Mouse (Mus musculus) hindbrain, embryonic 11.5 days (tissue): ENCODE measurements around the gene Dpf2. TPM values are rescaled to one million over a fixed set of nuclear protein-coding genes. Genes with fewer than 3 reads are reported as not detected.

Experiments
- ATAC-seq: fragments of 200-750 bp; cut with Nextera tagmentation; 2 replicates; pipeline ENCODE4 v1.8.0; 2017; ENCODE audit warnings: mild to moderate bottlenecking, moderate TSS enrichment, moderate library complexity; ENCODE audit not compliant: low FRiP score
- DNase-seq: peaks from one replicate; pipeline ENCODE4 v3.0.0-alpha.2; 2015; ENCODE audit warnings: low spot score
- H3K27ac ChIP-seq: fragments of 300-500 bp; sonication (generic); 2 replicates; pipeline ENCODE4 v1.5.1; 2014; ENCODE audit warnings: mild to moderate bottlenecking, low read depth, low read length
- H3K27me3 ChIP-seq: fragments of 300-500 bp; sonication (generic); 2 replicates; pipeline ENCODE4 v1.6.1; 2014; ENCODE audit warnings: mild to moderate bottlenecking, low read length, moderate library complexity, mixed read lengths; ENCODE audit not compliant: control insufficient read depth, insufficient read depth
- H3K36me3 ChIP-seq: fragments of 300-500 bp; sonication (generic); 2 replicates; pipeline ENCODE4 v1.6.1; 2014; ENCODE audit warnings: mild to moderate bottlenecking, low read length, moderate library complexity, mixed read lengths; ENCODE audit not compliant: control insufficient read depth, insufficient read depth
- H3K4me1 ChIP-seq: fragments of 300-500 bp; sonication (generic); replicated peaks from 2 replicates; pipeline ENCODE4 v1.6.1; 2014; ENCODE audit warnings: low read length, mixed read lengths; ENCODE audit not compliant: control insufficient read depth, insufficient read depth
- H3K4me2 ChIP-seq: fragments of 300-500 bp; sonication (generic); replicated peaks from 2 replicates; pipeline ENCODE4 v1.6.1; 2014; ENCODE audit warnings: mild to moderate bottlenecking, low read depth, low read length
- H3K4me3 ChIP-seq: fragments of 300-500 bp; sonication (generic); 2 replicates; pipeline ENCODE4 v1.5.1; 2014; ENCODE audit warnings: low read depth, low read length
- H3K9ac ChIP-seq: fragments of 300-500 bp; sonication (generic); 2 replicates; pipeline ENCODE4 v1.6.1; 2014; ENCODE audit warnings: low read depth, low read length
- H3K9me3 ChIP-seq: fragments of 300-500 bp; sonication (generic); 2 replicates; pipeline ENCODE4 v1.6.1; 2016; ENCODE audit warnings: low read length; ENCODE audit not compliant: control insufficient read depth
- WGBS: fragments of 180-500 bp; shearing (Covaris S2); extraction: QIAGEN DNeasy Blood & Tissue Kit; methylation state at CpG from one replicate; pipeline ENCODE4 v1.1.7; 2014; 5-methylcytosine and 5-hydroxymethylcytosine counted together
- polyA plus RNA-seq: library from polyadenylated mRNA; unstranded; fragments of >200 nt; fragmentation: Nextera tagmentation; extraction: Ambion mirVana; gene quantifications from 2 replicates; pipeline ENCODE4 v1.2.1, GENCODE M21; 2014

Dpf2 gene
- polyA plus RNA-seq, result 154 and 171 TPM in 2 replicates

DNA sequence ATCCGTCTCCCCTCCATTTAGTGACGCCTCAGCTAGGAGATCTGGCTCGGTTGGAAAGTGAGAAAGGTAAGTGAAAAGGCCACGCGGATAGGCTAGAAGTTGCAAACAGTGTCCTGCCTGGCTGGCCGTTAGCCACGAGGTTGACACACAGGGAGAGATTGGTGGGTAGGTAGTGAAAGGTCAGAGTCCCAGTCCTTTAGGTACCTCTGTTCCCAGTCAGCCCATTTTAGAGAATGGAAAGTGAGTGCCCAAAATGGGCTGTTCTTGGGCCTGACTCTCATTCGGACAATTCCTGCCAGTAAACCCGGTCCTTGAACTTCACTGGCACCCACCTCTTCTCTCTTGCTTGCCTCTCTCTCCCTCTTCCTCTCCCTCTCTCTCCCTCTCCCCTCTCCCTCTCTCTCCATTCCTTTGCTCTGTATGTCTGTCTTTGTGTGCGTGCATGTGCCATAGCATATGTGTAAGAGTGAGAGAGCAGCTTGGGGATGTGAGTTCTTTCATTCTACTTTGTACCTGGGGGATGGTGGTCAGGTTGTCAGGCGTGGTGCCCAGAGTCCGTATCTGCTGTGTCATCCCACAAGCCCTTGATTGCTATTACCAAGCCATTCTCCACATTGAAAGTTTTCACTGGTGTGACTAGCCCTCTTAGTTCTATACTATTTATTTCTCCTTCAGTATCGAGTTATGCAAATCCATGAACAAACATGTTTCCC lies at the start of gene Dpf2:
Gene Dpf2 (minus strand): TSS at position 4 of the 713 bp plus-strand sequence.
- Histone ChIP-seq H3K27ac (peak within 1 kb of the TSS; percentile 74), H3K9me3 (no peaks in the 10 kb centered on the region), H3K4me3 (peak within 1 kb of the TSS; percentile 90), H3K36me3 (no peaks in the 10 kb centered on the region), H3K4me1 (peaks cover 10% of the 10 kb centered on the region), H3K4me2 (peak within 1 kb of the TSS; percentile 61), H3K9ac (peak within 1 kb of the TSS; percentile 92), H3K27me3 (no peaks in the 10 kb centered on the region)
- 21% methylated on average over 13 of the region's 13 CpGs for WGBS
- ATAC-seq, result peak; percentile 67
- no peak for DNase-seq

- no peak overlapping the region for H3K4me2 ChIP-seq
- H3K4me1 ChIP-seq, result 0 out of 2 replicates have a peak, but pooled peaks cover under 1% of the 10 kb centered on the region
- H3K36me3 ChIP-seq, result no peaks in the 10 kb centered on the region
- H3K27ac ChIP-seq, result no peak overlapping the region
- DNase-seq (no peak), ATAC-seq (no peak)
- 91% methylated on average over 5 of the region's 5 CpGs for WGBS
- no peak overlapping the region for H3K4me3 ChIP-seq
- no peaks in the 10 kb centered on the region for H3K27me3 ChIP-seq
- no peaks in the 10 kb centered on the region for H3K9me3 ChIP-seq
- no peak overlapping the region for H3K9ac ChIP-seq
Measured at GRCm38 (mm10) chr19:5957371-5957770, 44.6 kb upstream of the Dpf2 start.

GRCm38 (mm10) chr19:5956685-5957084 lies 43.9 kb upstream of the Dpf2 start:
- Histone ChIP-seq H3K4me1 (no peaks in the 10 kb centered on the region), H3K27ac (no peak overlapping the region), H3K4me2 (no peak overlapping the region), H3K9ac (no peak overlapping the region), H3K27me3 (no peaks in the 10 kb centered on the region), H3K9me3 (no peaks in the 10 kb centered on the region), H3K4me3 (no peak overlapping the region), H3K36me3 (no peaks in the 10 kb centered on the region)
- ATAC-seq, result no peak
- peak; percentile 81 for DNase-seq
- WGBS, result 36% methylated on average over 3 of the region's 3 CpGs

GRCm38 (mm10) chr19:5955704-5956670 lies 43.2 kb upstream of the Dpf2 start:
- DNase-seq (no peak), ATAC-seq (no peak)
- Histone ChIP-seq H3K4me3 (no peak overlapping the region), H3K4me1 (no peaks in the 10 kb centered on the region), H3K27me3 (no peaks in the 10 kb centered on the region), H3K27ac (no peak overlapping the region), H3K9ac (no peak overlapping the region), H3K36me3 (no peaks in the 10 kb centered on the region), H3K9me3 (no peaks in the 10 kb centered on the region), H3K4me2 (no peak overlapping the region)
- WGBS, result 81% methylated on average over 28 of the region's 28 CpGs

DNA sequence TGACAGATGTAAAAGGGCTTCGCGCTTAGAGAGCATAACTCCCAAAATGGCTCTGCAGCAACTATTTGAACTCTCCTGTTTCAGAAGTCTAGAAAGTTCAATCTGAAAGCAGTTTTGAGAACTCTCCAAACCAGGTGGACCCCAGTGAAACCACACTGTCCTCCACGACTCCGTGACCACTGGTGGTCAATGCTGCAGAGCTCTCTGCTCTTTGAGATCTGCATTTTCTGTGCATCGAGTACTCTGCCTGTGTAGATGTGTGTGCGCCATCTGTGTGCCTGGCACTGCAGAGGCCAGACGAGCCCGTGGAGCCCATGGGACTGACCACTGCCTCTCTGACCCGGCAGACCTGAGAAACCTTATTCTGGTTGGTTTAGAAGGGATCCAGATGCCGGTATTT lies 42.1 kb upstream of the Dpf2 start:
- no peak overlapping the region for H3K4me2 ChIP-seq
- DNase-seq, result no peak
- no peaks in the 10 kb centered on the region for H3K4me1 ChIP-seq
- no peaks in the 10 kb centered on the region for H3K9me3 ChIP-seq
- H3K27ac ChIP-seq, result no peak overlapping the region
- H3K9ac ChIP-seq, result no peak overlapping the region
- H3K36me3 ChIP-seq, result no peaks in the 10 kb centered on the region
- WGBS, result 89% methylated on average over 10 of the region's 10 CpGs
- no peak overlapping the region for H3K4me3 ChIP-seq
- ATAC-seq, result no peak
- H3K27me3 ChIP-seq, result no peaks in the 10 kb centered on the region

- Histone ChIP-seq H3K4me3 (no peak overlapping the region), H3K27ac (no peak overlapping the region), H3K4me1 (no peaks in the 10 kb centered on the region), H3K4me2 (no peak overlapping the region), H3K36me3 (no peaks in the 10 kb centered on the region), H3K9ac (no peak overlapping the region), H3K9me3 (no peaks in the 10 kb centered on the region), H3K27me3 (no peaks in the 10 kb centered on the region)
- ATAC-seq, result no peak
- WGBS, result 86% methylated on average over 22 of the region's 22 CpGs
- DNase-seq, result no peak
Measured at GRCm38 (mm10) chr19:5954031-5954710, 41.4 kb upstream of the Dpf2 start.

DNA sequence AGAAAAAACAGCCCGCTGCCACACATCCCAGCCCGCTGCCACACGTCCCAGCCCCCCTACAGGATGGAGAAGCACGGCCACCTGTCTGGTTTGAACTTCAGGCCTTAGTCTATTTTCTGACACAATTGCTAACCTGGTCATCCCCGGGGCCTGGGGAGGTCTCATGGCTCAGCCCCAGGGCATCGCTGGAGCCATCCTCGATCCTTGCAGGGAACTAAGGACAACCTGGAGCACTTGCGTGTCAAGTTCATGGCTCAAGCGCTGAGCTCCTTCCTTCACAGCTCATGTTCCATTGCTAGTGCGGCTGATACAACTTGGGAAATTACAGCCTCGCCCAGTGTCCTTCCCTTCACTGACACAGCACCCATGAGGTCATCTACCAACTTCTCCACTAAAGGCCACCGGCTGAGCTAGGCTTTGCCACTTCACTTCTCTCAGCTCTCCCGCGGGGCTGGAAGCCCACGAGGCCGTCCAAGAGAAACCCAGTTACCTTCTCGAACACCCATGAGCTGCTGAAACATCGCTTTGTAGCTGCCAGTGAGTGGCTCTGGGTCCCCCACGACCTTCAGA lies 40.5 kb upstream of the Dpf2 start:
- H3K27me3 ChIP-seq, result no peaks in the 10 kb centered on the region
- no peak overlapping the region for H3K9ac ChIP-seq

DNA sequence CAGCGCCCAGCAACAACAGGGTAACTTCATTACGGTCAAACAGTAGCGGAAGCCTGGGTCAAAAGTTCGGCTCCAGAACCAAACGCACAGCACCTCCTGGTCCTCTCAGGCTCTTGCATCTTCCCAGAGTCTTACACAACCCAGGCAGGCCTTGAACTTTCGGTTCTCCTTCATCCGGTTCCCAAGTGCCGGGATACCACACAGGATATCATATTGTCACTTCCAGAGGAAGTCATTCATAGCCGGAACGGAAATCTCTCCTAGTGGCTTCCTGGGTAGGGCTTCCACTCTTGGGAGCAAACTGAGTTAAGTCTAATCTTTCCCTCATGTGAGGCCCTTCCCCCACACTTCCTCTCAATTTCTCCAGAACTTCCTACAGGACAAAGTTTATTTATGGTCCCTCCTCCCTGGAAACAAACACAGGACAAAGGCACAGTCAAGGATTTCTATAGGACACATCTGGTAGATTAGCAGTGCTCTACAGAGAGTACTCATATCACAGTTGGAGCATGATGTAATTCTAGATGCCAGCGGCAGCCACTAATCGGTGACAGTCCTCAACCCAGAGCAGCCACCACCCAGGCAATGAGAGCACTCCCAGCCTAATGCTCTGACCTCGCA lies 39.4 kb upstream of the Dpf2 start:
- ATAC-seq (no peak), DNase-seq (no peak)
- Histone ChIP-seq H3K4me2 (no peak overlapping the region), H3K4me1 (no peaks in the 10 kb centered on the region), H3K9me3 (no peaks in the 10 kb centered on the region), H3K9ac (no peak overlapping the region), H3K27me3 (no peaks in the 10 kb centered on the region), H3K36me3 (no peaks in the 10 kb centered on the region), H3K27ac (no peak overlapping the region), H3K4me3 (no peak overlapping the region)
- WGBS, result 85% methylated on average over 13 of the region's 13 CpGs

More for the DNA sequence above, 40.5 kb upstream of the Dpf2 start:
- Histone ChIP-seq H3K4me1 (no peaks in the 10 kb centered on the region), H3K9me3 (no peaks in the 10 kb centered on the region), H3K4me2 (no peak overlapping the region), H3K36me3 (no peaks in the 10 kb centered on the region), H3K27ac (no peak overlapping the region), H3K4me3 (no peak overlapping the region)
- DNase-seq, result no peak
- ATAC-seq, result no peak
- WGBS, result 95% methylated on average over 19 of the region's 19 CpGs
